Mouse (Mus musculus) myocyte (in vitro differentiated cells): ENCODE measurements at regions not wholly inside any gene's neighbourhood (a gene's known extent, or its start where the extent isn't known, plus 50 kb on each side); places are given as distances from the start of the nearest gene placed in this dataset.

ENCODE experiments used
- H3K27me3 ChIP-seq: one replicate; pipeline ENCODE4 v1.6.1; 2011; ENCODE audit not compliant: control insufficient read depth, insufficient read depth, insufficient read length
- H3K36me3 ChIP-seq: one replicate; pipeline ENCODE4 v1.6.1; 2011; ENCODE audit not compliant: control insufficient read depth, insufficient read depth
- H3K4me2 ChIP-seq: one replicate; pipeline ENCODE4 v1.6.1; 2011; ENCODE audit warnings: low read depth, control low read depth
- H3K4me3 ChIP-seq: one replicate; pipeline ENCODE4 v1.5.1; 2011; ENCODE audit warnings: mild to moderate bottlenecking, control low read depth, moderate library complexity
- H3K79me2 ChIP-seq: one replicate; pipeline ENCODE4 v1.6.1; 2011; ENCODE audit not compliant: control insufficient read depth, insufficient read depth
- H3ac ChIP-seq: one replicate; pipeline ENCODE4 v1.6.1; 2011; ENCODE audit not compliant: control insufficient read depth, insufficient read length
- CEBPB ChIP-seq: IDR thresholded peaks from 2 replicates; pipeline ENCODE4 v1.6.1; 2011; ENCODE audit warnings: mild to moderate bottlenecking, moderate library complexity; ENCODE audit not compliant: poor library complexity, insufficient read depth, severe bottlenecking
- E2F4 ChIP-seq: IDR thresholded peaks from one replicate; pipeline ENCODE4 v1.6.1; 2011; ENCODE audit warnings: mild to moderate bottlenecking, control low read depth, moderate library complexity; ENCODE audit not compliant: insufficient read depth
- MAX ChIP-seq: IDR thresholded peaks from one replicate; pipeline ENCODE4 v1.6.1; 2011; ENCODE audit warnings: low read depth, mild to moderate bottlenecking, control low read depth
- MYOD1 ChIP-seq, 3 experiments: IDR thresholded peaks; one replicate each; pipeline ENCODE4 v1.6.1; 2011; ENCODE audit warnings: control low read depth in 2 of 3, low read depth in 2 of 3, mild to moderate bottlenecking in 2 of 3, moderate library complexity in 1 of 3; ENCODE audit not compliant: insufficient read length in 2 of 3, control insufficient read depth in 1 of 3
- MYOG ChIP-seq, 3 experiments: IDR thresholded peaks; one replicate each; pipeline ENCODE4 v1.6.1; 2011; ENCODE audit warnings: control low read depth in 2 of 3, low read depth in 2 of 3, mild to moderate bottlenecking in 2 of 3; ENCODE audit not compliant: insufficient read length in 2 of 3, control insufficient read depth in 1 of 3, insufficient read depth in 1 of 3
- POLR2A ChIP-seq: IDR thresholded peaks from one replicate; pipeline ENCODE4 v1.6.1; 2011; ENCODE audit warnings: low read depth, mild to moderate bottlenecking, control low read depth, moderate library complexity; ENCODE audit not compliant: insufficient read length
- POLR2AphosphoS2 ChIP-seq: IDR thresholded peaks from one replicate; pipeline ENCODE4 v1.6.1; 2011; ENCODE audit warnings: low read depth, control low read depth; ENCODE audit not compliant: insufficient read length
- REST ChIP-seq: IDR thresholded peaks from one replicate; pipeline ENCODE4 v1.6.1; 2011; ENCODE audit warnings: mild to moderate bottlenecking, control low read depth, moderate library complexity; ENCODE audit not compliant: insufficient read depth, insufficient read length
- SRF ChIP-seq: IDR thresholded peaks from one replicate; pipeline ENCODE4 v1.6.1; 2011; ENCODE audit warnings: low read depth; ENCODE audit not compliant: control insufficient read depth, insufficient read length
- TCF12 ChIP-seq: IDR thresholded peaks from one replicate; pipeline ENCODE4 v1.6.1; 2011; ENCODE audit warnings: mild to moderate bottlenecking, control low read depth; ENCODE audit not compliant: poor library complexity, insufficient read depth, severe bottlenecking
- TCF3 ChIP-seq: IDR thresholded peaks from one replicate; pipeline ENCODE4 v1.6.1; 2011; ENCODE audit warnings: low read depth, control low read depth; ENCODE audit not compliant: insufficient read length
- USF1 ChIP-seq: IDR thresholded peaks from one replicate; pipeline ENCODE4 v1.6.1; 2011; ENCODE audit warnings: low read depth, mild to moderate bottlenecking, control low read depth, moderate library complexity

- H3K4me3 ChIP-seq, result no peak overlapping the region
- no peak overlapping the region for H3ac ChIP-seq
- no peak overlapping the region for H3K4me2 ChIP-seq
- no peaks in the 10 kb centered on the region for H3K36me3 ChIP-seq
- H3K79me2 ChIP-seq, result no peaks in the 10 kb centered on the region
- TF ChIP-seq SRF (no peak), TCF3 (no peak), REST (no peak), MYOD1 (IDR thresholded peaks at IDR 0.05; ENCODE audit: control insufficient read depth in 1 of 3, insufficient read length in 2 of 3, low read depth in 2 of 3) (no peak), MYOG (IDR thresholded peaks at IDR 0.05; ENCODE audit: control insufficient read depth in 1 of 3, insufficient read depth in 1 of 3, insufficient read length in 2 of 3, low read depth in 2 of 3) (no peak)
- H3K27me3 ChIP-seq, result peaks cover 22% of the 10 kb centered on the region
Observed at GRCm38 (mm10) chr1:73839351-73839750, 284.9 kb downstream of the Tns1 start.

GRCm38 (mm10) chr1:73836680-73837079, 287.6 kb downstream of the Tns1 start:
- Histone ChIP-seq H3K4me2 (no peak overlapping the region), H3K36me3 (no peaks in the 10 kb centered on the region), H3K4me3 (no peak overlapping the region), H3ac (no peak overlapping the region), H3K27me3 (peaks cover 27% of the 10 kb centered on the region), H3K79me2 (no peaks in the 10 kb centered on the region)
- TF ChIP-seq TCF3, result no peak
- TF ChIP-seq REST, result no peak
- no peak for TF ChIP-seq TCF12
- TF ChIP-seq POLR2AphosphoS2, result no peak
- TF ChIP-seq SRF, result no peak
- TF ChIP-seq MYOD1 (IDR thresholded peaks at IDR 0.05; ENCODE audit: control insufficient read depth in 1 of 3, insufficient read length in 2 of 3, low read depth in 2 of 3), result no peak
- no peak for TF ChIP-seq MAX
- TF ChIP-seq MYOG (IDR thresholded peaks at IDR 0.05; ENCODE audit: control insufficient read depth in 1 of 3, insufficient read depth in 1 of 3, insufficient read length in 2 of 3, low read depth in 2 of 3), result no peak
- no peak for TF ChIP-seq USF1
- TF ChIP-seq E2F4, result no peak
- no peak for TF ChIP-seq POLR2A
- TF ChIP-seq CEBPB, result no peak

- Histone ChIP-seq H3K79me2 (no peaks in the 10 kb centered on the region), H3ac (no peak overlapping the region), H3K4me2 (no peak overlapping the region), H3K4me3 (no peak overlapping the region), H3K27me3 (peaks cover 26% of the 10 kb centered on the region), H3K36me3 (no peaks in the 10 kb centered on the region)
- TF ChIP-seq USF1, result no peak
- TF ChIP-seq E2F4, result no peak
- no peak for TF ChIP-seq CEBPB
- no peak for TF ChIP-seq MYOD1 (IDR thresholded peaks at IDR 0.05; ENCODE audit: control insufficient read depth in 1 of 3, insufficient read length in 2 of 3, low read depth in 2 of 3)
- TF ChIP-seq POLR2AphosphoS2, result no peak
- no peak for TF ChIP-seq REST
Observed at GRCm38 (mm10) chr1:73834566-73834965, 289.7 kb downstream of the Tns1 start.

GRCm38 (mm10) chr1:73830486-73831132, 293.6 kb downstream of the Tns1 start:
- Histone ChIP-seq H3K4me3 (no peak overlapping the region), H3K79me2 (no peaks in the 10 kb centered on the region), H3ac (no peak overlapping the region), H3K27me3 (peaks cover 12% of the 10 kb centered on the region), H3K36me3 (no peaks in the 10 kb centered on the region), H3K4me2 (no peak overlapping the region)
- TF ChIP-seq TCF12 (no peak), MYOD1 (IDR thresholded peaks at IDR 0.05; ENCODE audit: control insufficient read depth in 1 of 3, insufficient read length in 2 of 3, low read depth in 2 of 3) (no peak), SRF (no peak), MAX (no peak), POLR2A (no peak), USF1 (no peak), CEBPB (no peak), MYOG (IDR thresholded peaks at IDR 0.05; ENCODE audit: control insufficient read depth in 1 of 3, insufficient read depth in 1 of 3, insufficient read length in 2 of 3, low read depth in 2 of 3) (no peak), TCF3 (no peak), POLR2AphosphoS2 (no peak), E2F4 (no peak), REST (no peak)

GRCm38 (mm10) chr1:73828996-73829395, 295.3 kb downstream of the Tns1 start:
- no peaks in the 10 kb centered on the region for H3K79me2 ChIP-seq
- peaks cover 12% of the 10 kb centered on the region for H3K27me3 ChIP-seq
- TF ChIP-seq USF1 (no peak), POLR2A (no peak), TCF12 (no peak), E2F4 (no peak), SRF (no peak)

More at GRCm38 (mm10) chr1:73828996-73829395, 295.3 kb downstream of the Tns1 start:
- H3ac ChIP-seq, result no peak overlapping the region
- H3K4me2 ChIP-seq, result no peak overlapping the region
- H3K36me3 ChIP-seq, result no peaks in the 10 kb centered on the region
- no peak overlapping the region for H3K4me3 ChIP-seq
